Mouse (Mus musculus): ENCODE results near the gene Tfap2a. TPM values are rescaled to one million over a fixed set of nuclear protein-coding genes. Genes with fewer than 3 reads are reported as not detected.

The Tfap2a gene
- polyA plus RNA-seq, 1 experiment from 2014 or later = 0.22 TPM

GRCm38 (mm10) chr13:40739121-40739650, 1.0 kb upstream of the Tfap2a start:
- Histone ChIP-seq H3K4me1 (ENCODE audit: control insufficient read depth in 2 of 2, insufficient read depth in 2 of 2, low read length in 2 of 2) (peaks cover 0 to 6% of the 10 kb centered on the region in 2 experiments; a peak in 2 of 4 replicates), H3K4me2 (ENCODE audit: low read length) (no peak overlapping the region), H3K9ac (ENCODE audit: low read length) (no peak overlapping the region), H3K9me3 (ENCODE audit: control insufficient read depth, low read length) (no peaks in the 10 kb centered on the region), H3K36me3 (ENCODE audit: control insufficient read depth, insufficient read depth, low read length) (no peaks in the 10 kb centered on the region), H3K27me3 (ENCODE audit: control insufficient read depth, insufficient read depth, low read length) (peaks cover 99% of the 10 kb centered on the region), H3K4me3 (ENCODE audit: control insufficient read depth in 1 of 2, insufficient read depth in 1 of 2, low read depth in 1 of 2, low read length in 2 of 2) (no peak overlapping the region), H3K27ac (replicated peaks in 1 of 2; ENCODE audit: control insufficient read depth in 1 of 2, insufficient read depth in 1 of 2, low read depth in 2 of 2, low read length in 2 of 2) (no peak overlapping the region)
- no peak for ATAC-seq (ENCODE audit: insufficient number of reproducible peaks, insufficient read depth, low FRiP score, low read depth)
- 1% methylated on average over 17 of the region's 17 CpGs for WGBS

DNA sequence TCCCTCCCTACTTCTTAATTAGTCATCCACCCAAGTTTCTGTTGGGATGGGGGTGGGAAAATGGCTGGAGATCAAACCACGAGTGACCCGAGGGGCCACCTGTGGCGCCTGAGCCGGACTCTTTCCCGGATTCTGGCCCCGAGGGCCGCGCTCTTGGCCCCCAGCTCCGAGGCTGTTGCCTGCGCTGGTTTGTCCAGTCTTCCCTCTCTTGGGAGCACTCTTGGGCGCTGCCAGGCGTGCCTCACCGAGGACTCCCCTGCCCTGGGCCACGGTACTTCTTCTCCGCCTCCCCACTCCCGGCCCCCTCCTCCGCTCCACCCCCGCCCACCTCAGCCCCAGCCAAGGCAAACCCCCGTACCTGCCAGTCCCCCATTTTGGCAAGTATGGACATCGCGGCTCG, 415 bp downstream of the Tfap2a start:
- H3K4me1 ChIP-seq (ENCODE audit: control insufficient read depth in 2 of 2, insufficient read depth in 2 of 2, low read length in 2 of 2) = peaks cover 0 to 14% of the 10 kb centered on the region in 2 experiments; a peak in 3 of 4 replicates
- no peak overlapping the region for H3K4me2 ChIP-seq (ENCODE audit: low read length)
- peaks cover 98% of the 10 kb centered on the region for H3K27me3 ChIP-seq (ENCODE audit: control insufficient read depth, insufficient read depth, low read length)
- H3K36me3 ChIP-seq (ENCODE audit: control insufficient read depth, insufficient read depth, low read length) = no peaks in the 10 kb centered on the region
- no peak overlapping the region for H3K4me3 ChIP-seq (ENCODE audit: control insufficient read depth in 1 of 2, insufficient read depth in 1 of 2, low read depth in 1 of 2, low read length in 2 of 2)
- H3K27ac ChIP-seq (replicated peaks in 1 of 2; ENCODE audit: control insufficient read depth in 1 of 2, insufficient read depth in 1 of 2, low read depth in 2 of 2, low read length in 2 of 2) = no peak overlapping the region
- H3K9ac ChIP-seq (ENCODE audit: low read length) = no peak overlapping the region
- no peak for ATAC-seq (ENCODE audit: insufficient number of reproducible peaks, insufficient read depth, low FRiP score, low read depth)
- under 1% methylated on average over 21 of the region's 22 CpGs for WGBS
- H3K9me3 ChIP-seq (ENCODE audit: control insufficient read depth, low read length) = no peaks in the 10 kb centered on the region

- H3K4me1 ChIP-seq (ENCODE audit: control insufficient read depth in 2 of 2, insufficient read depth in 2 of 2, low read length in 2 of 2) = peaks cover 0 to 15% of the 10 kb centered on the region in 2 experiments; a peak in 3 of 4 replicates
- H3K4me2 ChIP-seq (ENCODE audit: low read length) = no peak overlapping the region
- H3K27ac ChIP-seq (replicated peaks in 1 of 2; ENCODE audit: control insufficient read depth in 1 of 2, insufficient read depth in 1 of 2, low read depth in 2 of 2, low read length in 2 of 2) = no peak overlapping the region
- peaks cover 98% of the 10 kb centered on the region for H3K27me3 ChIP-seq (ENCODE audit: control insufficient read depth, insufficient read depth, low read length)
- H3K36me3 ChIP-seq (ENCODE audit: control insufficient read depth, insufficient read depth, low read length) = no peaks in the 10 kb centered on the region
- H3K9ac ChIP-seq (ENCODE audit: low read length) = no peak overlapping the region
- ATAC-seq (ENCODE audit: insufficient number of reproducible peaks, insufficient read depth, low FRiP score, low read depth) = no peak
- no peaks in the 10 kb centered on the region for H3K9me3 ChIP-seq (ENCODE audit: control insufficient read depth, low read length)
- WGBS = 22% methylated on average over 15 of the region's 15 CpGs
- H3K4me3 ChIP-seq (ENCODE audit: control insufficient read depth in 1 of 2, insufficient read depth in 1 of 2, low read depth in 1 of 2, low read length in 2 of 2) = no peak overlapping the region
Measured at GRCm38 (mm10) chr13:40737099-40737498, 1.1 kb downstream of the Tfap2a start.

DNA sequence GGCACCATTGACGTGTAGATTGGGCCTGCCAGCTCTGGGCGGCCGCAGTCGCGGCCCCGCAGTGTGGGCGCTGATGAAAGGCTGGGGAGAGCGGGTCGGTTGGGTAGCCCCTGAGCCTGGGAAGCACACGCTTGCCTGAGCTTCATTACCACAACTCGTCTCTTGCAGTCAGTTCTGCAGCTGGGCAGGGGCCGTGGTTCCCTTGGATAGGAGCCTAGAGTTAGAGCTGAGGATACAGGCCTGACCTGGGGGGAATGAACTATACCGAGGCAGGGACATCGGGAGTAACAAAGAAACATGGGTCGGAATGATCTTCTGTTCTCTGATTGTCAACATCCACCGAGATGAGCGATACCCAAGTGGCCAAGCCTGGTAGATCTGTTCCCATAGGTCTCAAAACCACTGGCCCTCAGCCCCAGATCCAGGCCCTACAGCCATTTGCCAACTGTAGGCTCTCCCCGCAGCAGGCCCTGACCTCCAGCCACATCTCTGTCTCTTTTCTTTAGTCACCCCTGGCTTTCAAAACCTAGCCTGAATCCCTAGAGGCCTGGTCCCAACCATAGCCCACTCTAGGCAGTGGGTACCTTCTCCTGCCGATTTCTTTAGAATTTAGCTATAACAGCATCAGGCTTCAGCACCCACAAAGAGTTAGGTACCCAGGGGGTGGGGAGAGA, 1.9 kb downstream of the Tfap2a start:
- H3K9ac ChIP-seq (ENCODE audit: low read length) = no peak overlapping the region; the same call in 1 of the 2 replicates
- WGBS = 30% methylated on average over 19 of the region's 19 CpGs
- no peak for ATAC-seq (ENCODE audit: insufficient number of reproducible peaks, insufficient read depth, low FRiP score, low read depth)

DNA sequence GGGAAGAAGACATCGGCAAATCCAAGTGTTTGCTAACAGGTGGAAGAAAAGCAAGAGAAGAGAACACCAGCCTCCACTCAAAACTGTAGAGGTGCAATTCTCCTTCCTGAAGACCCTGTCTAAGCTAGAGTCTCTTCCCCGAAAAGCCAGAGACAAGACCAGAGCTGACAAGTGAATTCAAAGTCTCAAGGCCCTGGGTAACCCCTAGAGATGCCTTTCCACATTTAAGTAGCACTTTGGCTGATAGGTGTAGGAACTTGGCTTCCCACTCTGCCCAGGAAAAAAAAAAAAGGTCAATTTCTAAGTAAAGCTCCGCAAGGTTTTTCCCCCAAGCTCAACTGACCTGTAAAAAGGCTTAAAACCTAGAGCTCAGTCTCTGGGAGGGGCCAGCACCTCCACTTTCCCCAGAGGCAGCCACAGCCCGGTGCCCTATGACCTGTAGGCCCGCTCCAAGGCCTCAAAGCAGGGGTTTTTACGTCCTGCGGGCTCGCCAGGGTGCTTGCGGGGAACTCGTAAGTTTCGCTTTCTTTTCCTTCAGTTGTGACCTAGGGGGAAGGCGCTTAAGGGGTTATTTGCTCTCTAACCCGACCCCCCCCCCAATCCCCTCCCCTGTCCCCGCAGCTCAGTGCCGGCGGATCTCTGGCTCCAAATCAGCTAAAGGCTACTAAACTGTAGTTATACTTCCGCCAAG, 2.6 kb downstream of the Tfap2a start:
- H3K36me3 ChIP-seq (ENCODE audit: control insufficient read depth, insufficient read depth, low read length) = no peaks in the 10 kb centered on the region
- H3K9ac ChIP-seq (ENCODE audit: low read length) = no peak overlapping the region; the same call in 1 of the 2 replicates
- H3K4me1 ChIP-seq (ENCODE audit: control insufficient read depth in 2 of 2, insufficient read depth in 2 of 2, low read length in 2 of 2) = peaks cover under 1 to 23% of the 10 kb centered on the region in 2 experiments; a peak in 3 of 4 replicates
- WGBS = 12% methylated on average over 17 of the region's 17 CpGs
- peaks cover 92% of the 10 kb centered on the region for H3K27me3 ChIP-seq (ENCODE audit: control insufficient read depth, insufficient read depth, low read length)
- peak overlapping the region in 1 of 2 experiments; percentile 19; a peak in 2 of 4 replicates for H3K4me3 ChIP-seq (ENCODE audit: control insufficient read depth in 1 of 2, insufficient read depth in 1 of 2, low read depth in 1 of 2, low read length in 2 of 2)
- H3K9me3 ChIP-seq (ENCODE audit: control insufficient read depth, low read length) = no peaks in the 10 kb centered on the region
- H3K27ac ChIP-seq (replicated peaks in 1 of 2; ENCODE audit: control insufficient read depth in 1 of 2, insufficient read depth in 1 of 2, low read depth in 2 of 2, low read length in 2 of 2) = no peak overlapping the region
- H3K4me2 ChIP-seq (ENCODE audit: low read length) = peak overlapping the region; percentile 45
- no peak for ATAC-seq (ENCODE audit: insufficient number of reproducible peaks, insufficient read depth, low FRiP score, low read depth)

More for the DNA sequence above, 1.9 kb downstream of the Tfap2a start:
- no peak overlapping the region for H3K27ac ChIP-seq (replicated peaks in 1 of 2; ENCODE audit: control insufficient read depth in 1 of 2, insufficient read depth in 1 of 2, low read depth in 2 of 2, low read length in 2 of 2)
- H3K4me3 ChIP-seq (ENCODE audit: control insufficient read depth in 1 of 2, insufficient read depth in 1 of 2, low read depth in 1 of 2, low read length in 2 of 2) = peak overlapping the region in 1 of 2 experiments; percentile 19; a peak in 2 of 4 replicates
- peak overlapping the region; percentile 45 for H3K4me2 ChIP-seq (ENCODE audit: low read length)
- H3K27me3 ChIP-seq (ENCODE audit: control insufficient read depth, insufficient read depth, low read length) = peaks cover 98% of the 10 kb centered on the region
- H3K9me3 ChIP-seq (ENCODE audit: control insufficient read depth, low read length) = no peaks in the 10 kb centered on the region
- H3K4me1 ChIP-seq (ENCODE audit: control insufficient read depth in 2 of 2, insufficient read depth in 2 of 2, low read length in 2 of 2) = peaks cover 0 to 20% of the 10 kb centered on the region in 2 experiments; a peak in 3 of 4 replicates
- H3K36me3 ChIP-seq (ENCODE audit: control insufficient read depth, insufficient read depth, low read length) = no peaks in the 10 kb centered on the region

- H3K27ac ChIP-seq (replicated peaks in 1 of 2; ENCODE audit: control insufficient read depth in 1 of 2, insufficient read depth in 1 of 2, low read depth in 2 of 2, low read length in 2 of 2) = no peak overlapping the region
Measured at GRCm38 (mm10) chr13:40734316-40734965, 3.7 kb downstream of the Tfap2a start.

DNA sequence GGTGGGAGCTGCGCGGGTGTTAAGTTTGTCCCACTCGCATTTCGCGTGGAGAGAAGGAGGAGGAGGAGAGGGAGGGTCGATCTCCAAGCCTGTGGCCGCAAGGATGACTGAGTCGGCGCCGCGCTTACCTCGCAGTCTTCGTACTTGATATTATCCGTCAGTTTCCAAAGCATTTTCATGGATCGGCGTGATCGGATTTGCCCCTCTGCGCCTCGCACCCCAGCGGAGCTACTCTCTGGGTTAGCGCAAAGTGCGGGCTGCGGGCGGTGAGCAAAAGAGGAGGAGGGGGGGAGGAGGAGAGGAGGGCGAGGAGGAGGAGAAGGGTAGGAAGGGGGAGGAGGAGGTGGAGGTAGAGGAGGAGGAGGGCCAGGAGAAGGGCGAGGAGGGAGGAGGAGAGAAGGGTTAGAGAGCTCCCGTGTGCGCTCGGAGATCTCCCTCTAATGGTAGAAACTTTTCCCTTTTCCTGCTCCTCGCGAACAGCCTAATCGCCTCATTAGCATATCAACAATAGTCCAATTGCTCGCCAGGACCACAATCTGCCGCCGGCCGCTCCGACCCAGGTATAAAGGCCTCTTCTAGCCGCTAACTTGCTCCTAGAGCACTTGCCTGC, 4.5 kb downstream of the Tfap2a start:
- no peaks in the 10 kb centered on the region for H3K36me3 ChIP-seq (ENCODE audit: control insufficient read depth, insufficient read depth, low read length)
- H3K27ac ChIP-seq (replicated peaks in 1 of 2; ENCODE audit: control insufficient read depth in 1 of 2, insufficient read depth in 1 of 2, low read depth in 2 of 2, low read length in 2 of 2) = no peak overlapping the region
- no peak for ATAC-seq (ENCODE audit: insufficient number of reproducible peaks, insufficient read depth, low FRiP score, low read depth)
- no peaks in the 10 kb centered on the region for H3K9me3 ChIP-seq (ENCODE audit: control insufficient read depth, low read length)
- peak overlapping the region; percentile 29 to 32 for H3K4me3 ChIP-seq (ENCODE audit: control insufficient read depth in 1 of 2, insufficient read depth in 1 of 2, low read depth in 1 of 2, low read length in 2 of 2)
- WGBS = under 1% methylated on average over 37 of the region's 38 CpGs
- H3K4me2 ChIP-seq (ENCODE audit: low read length) = peak overlapping the region; percentile 69
- H3K9ac ChIP-seq (ENCODE audit: low read length) = peak overlapping the region; percentile 31; the same call in 1 of the 2 replicates
- peaks cover 3 to 23% of the 10 kb centered on the region in 2 experiments; a peak in 3 of 4 replicates for H3K4me1 ChIP-seq (ENCODE audit: control insufficient read depth in 2 of 2, insufficient read depth in 2 of 2, low read length in 2 of 2)
- H3K27me3 ChIP-seq (ENCODE audit: control insufficient read depth, insufficient read depth, low read length) = peaks cover 84% of the 10 kb centered on the region

More at GRCm38 (mm10) chr13:40734316-40734965, 3.7 kb downstream of the Tfap2a start:
- no peaks in the 10 kb centered on the region for H3K36me3 ChIP-seq (ENCODE audit: control insufficient read depth, insufficient read depth, low read length)
- H3K9me3 ChIP-seq (ENCODE audit: control insufficient read depth, low read length) = no peaks in the 10 kb centered on the region
- peaks cover 84% of the 10 kb centered on the region for H3K27me3 ChIP-seq (ENCODE audit: control insufficient read depth, insufficient read depth, low read length)
- WGBS = 1% methylated on average over 33 of the region's 33 CpGs
- ATAC-seq (ENCODE audit: insufficient number of reproducible peaks, insufficient read depth, low FRiP score, low read depth) = no peak
- no peak overlapping the region for H3K9ac ChIP-seq (ENCODE audit: low read length)
- peak overlapping the region; percentile 69 for H3K4me2 ChIP-seq (ENCODE audit: low read length)
- H3K4me1 ChIP-seq (ENCODE audit: control insufficient read depth in 2 of 2, insufficient read depth in 2 of 2, low read length in 2 of 2) = peaks cover 3 to 23% of the 10 kb centered on the region in 2 experiments; a peak in 3 of 4 replicates
- H3K4me3 ChIP-seq (ENCODE audit: control insufficient read depth in 1 of 2, insufficient read depth in 1 of 2, low read depth in 1 of 2, low read length in 2 of 2) = peak overlapping the region in 1 of 2 experiments; percentile 32; a peak in 2 of 4 replicates

Measured in heart, embryonic 14.5 days (tissue).